Mouse (Mus musculus): ENCODE measurements at regions not wholly inside any gene's neighbourhood (a gene's known extent, or its start where the extent isn't known, plus 50 kb on each side); places are given as distances from the start of the nearest gene placed in this dataset.

DNA sequence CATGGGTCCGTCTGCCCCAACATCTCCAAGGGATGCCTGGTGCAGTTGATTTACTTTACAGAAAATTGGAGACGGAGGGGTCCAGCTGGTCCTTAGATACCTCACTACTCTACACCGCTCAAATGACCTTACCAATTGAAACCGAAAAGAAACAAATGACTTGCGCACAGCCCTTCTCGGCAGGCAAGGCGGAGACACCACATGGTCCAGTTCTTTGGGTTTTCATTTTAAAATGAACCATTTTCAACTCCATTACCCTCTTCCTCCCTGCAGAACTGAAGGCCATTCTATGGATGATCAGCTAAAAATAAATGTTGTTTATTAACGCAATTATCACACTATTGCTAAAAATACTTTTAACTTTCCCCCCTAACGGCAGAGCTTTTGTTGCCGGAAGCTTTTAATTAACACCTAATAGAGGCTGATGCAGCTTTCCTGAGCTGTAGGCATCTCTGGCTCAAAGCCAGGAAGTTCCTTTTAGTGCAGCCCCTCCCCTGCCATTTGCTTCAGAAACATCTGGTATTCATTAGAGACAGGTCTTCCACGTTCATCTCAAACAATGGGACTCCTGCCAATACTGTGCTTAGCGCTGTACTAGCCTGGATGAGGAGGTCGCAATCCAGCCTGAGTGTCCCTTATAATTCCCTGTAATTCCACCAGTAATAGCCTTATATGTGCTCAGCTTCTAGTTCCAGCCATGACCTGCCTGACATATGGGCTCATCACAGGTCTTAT, 247.5 kb downstream of the Drd1 start:
- in situ Hi-C loops (cut with MboI; ENCODE audit: low sequenced_read_pairs) = no loop called here

DNA sequence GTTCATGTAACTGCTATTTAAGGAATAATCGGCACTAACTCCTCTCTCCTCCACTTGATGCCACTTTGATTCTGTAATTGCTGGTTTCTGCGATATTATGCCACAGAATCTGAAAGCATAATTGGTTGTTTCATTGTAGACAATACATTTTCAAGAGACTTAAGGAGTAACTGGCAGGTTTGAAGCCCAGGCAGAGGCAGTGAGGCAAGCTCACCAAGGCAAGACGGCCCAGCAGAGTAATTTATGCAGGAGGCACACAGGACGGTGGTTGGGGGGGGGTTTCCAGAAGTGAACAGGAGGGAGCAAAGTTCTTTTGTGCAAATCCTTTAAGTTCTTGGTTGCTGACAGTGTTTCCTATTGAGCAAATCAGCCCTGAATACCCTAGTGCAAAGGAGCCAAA, 249.6 kb downstream of the Drd1 start:
- in situ Hi-C loops (cut with MboI; ENCODE audit: low sequenced_read_pairs) = no loop called here

- in situ Hi-C loops (cut with MboI; ENCODE audit: low sequenced_read_pairs) = no loop called here
Measured at GRCm38 (mm10) chr13:53800978-53801377, 254.5 kb downstream of the Drd1 start.

- in situ Hi-C loops (cut with MboI; ENCODE audit: low sequenced_read_pairs) = loop anchor here (10.0 kb wide), 1 partner anchor 266 kb away; the partner anchor contains the start of gene Drd1
Measured at GRCm38 (mm10) chr13:53788809-53789208, 266.7 kb downstream of the Drd1 start.

GRCm38 (mm10) chr13:53783492-53783891, 272.0 kb downstream of the Drd1 start:
- in situ Hi-C loops (cut with MboI; ENCODE audit: low sequenced_read_pairs) = loop anchor here (10.0 kb wide), 1 partner anchor 271 kb away; the partner anchor contains the start of gene Drd1

DNA sequence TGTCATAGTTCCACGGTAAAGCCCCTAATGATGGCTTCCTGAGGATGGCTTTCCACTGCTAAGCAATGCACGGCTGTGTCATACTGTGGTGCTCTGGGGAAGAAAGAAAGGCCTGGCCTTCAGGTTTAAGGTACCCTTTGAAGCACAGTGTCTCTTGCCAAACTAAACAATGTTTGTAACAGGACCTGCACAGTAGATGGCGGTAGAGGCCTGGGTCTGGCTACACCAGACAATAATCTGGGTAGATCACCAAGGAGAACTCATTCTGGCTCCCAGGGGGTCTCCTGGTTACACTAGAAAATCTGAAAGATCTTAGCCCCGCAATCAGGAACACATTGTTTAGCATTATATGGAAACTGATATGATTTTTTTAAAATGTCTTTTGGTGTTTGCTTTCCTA, 276.4 kb downstream of the Drd1 start:
- in situ Hi-C loops (cut with MboI; ENCODE audit: low sequenced_read_pairs) = no loop called here

DNA sequence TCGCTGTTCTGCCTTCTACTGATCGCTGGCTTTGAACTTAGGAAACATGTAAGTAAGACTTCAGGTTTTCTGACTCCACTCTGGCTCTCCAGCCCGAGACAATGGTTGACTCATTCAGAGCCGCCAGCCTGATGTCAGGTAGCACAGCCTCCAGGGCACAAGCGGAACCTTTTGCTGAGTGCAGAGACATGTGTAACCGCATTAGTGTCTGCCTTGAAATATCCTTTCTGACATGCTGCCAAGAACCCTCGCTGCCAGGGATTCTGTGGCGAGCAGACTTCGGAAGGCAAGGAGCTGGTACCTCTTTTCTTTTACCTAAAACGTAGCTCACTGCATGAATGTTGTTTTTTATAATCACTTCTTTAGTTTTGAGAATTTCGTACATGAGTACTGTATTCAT, 279.1 kb downstream of the Drd1 start:
- in situ Hi-C loops (cut with MboI; ENCODE audit: low sequenced_read_pairs) = no loop called here

DNA sequence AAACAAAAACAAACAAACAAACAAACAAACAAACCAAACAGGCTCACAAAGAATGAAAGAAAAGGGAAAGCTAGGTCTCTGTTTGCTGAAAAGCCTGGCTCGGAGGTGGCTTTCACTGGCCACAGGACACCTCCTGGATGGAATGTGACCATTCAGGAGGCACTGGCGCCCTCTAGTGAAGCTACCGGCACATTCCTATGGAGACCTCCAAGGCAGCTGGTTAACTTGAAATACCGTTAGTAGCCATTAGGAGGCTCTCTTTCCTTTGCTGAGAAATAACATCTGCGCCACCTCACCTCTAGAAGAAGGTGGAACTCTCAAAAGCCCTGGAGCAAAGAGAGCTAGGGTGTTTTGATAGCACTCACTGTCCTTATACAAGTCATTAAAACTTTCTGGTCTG, 279.8 kb downstream of the Drd1 start:
- in situ Hi-C loops (cut with MboI; ENCODE audit: low sequenced_read_pairs) = no loop called here

GRCm38 (mm10) chr13:53764613-53765243, 290.8 kb downstream of the Drd1 start:
- in situ Hi-C loops (cut with MboI; ENCODE audit: low sequenced_read_pairs) = no loop called here

DNA sequence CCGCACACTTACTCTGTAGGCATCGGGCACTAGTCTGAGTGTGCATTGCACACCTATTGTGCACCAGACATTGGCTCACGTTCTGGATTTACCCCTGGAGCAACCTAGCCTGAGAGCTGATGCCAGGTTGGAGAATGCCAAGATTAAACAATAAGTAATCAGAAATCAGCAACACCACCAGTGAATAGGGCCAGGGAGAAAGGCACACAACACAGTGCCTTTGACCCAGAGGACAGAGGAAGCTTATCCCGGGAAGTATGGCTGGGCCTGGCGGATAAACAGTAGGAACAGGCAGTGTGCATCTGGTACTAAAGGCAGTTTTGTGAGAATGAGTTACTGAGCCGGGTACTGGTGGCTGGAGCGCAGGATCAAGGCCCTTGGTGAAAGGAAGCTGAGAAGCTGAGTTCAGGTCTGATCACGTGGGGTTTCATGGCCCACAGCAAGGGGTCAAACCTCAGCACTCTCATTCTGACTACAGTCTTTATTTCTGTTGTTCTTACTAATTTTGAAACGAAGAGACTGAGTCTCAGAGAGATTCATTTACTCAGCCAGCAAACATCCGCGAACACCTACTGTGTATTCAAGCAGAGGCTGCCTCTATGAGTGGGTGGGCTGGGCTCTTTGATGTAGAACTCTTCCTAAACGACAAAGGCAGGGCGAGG, 284.8 kb upstream of the Msx2 start:
- in situ Hi-C loops (cut with MboI; ENCODE audit: low sequenced_read_pairs) = no loop called here

GRCm38 (mm10) chr13:53756970-53757530, 284.2 kb upstream of the Msx2 start:
- in situ Hi-C loops (cut with MboI; ENCODE audit: low sequenced_read_pairs) = no loop called here

- in situ Hi-C loops (cut with MboI; ENCODE audit: low sequenced_read_pairs) = no loop called here
Measured at GRCm38 (mm10) chr13:53755046-53755615, 282.3 kb upstream of the Msx2 start.

DNA sequence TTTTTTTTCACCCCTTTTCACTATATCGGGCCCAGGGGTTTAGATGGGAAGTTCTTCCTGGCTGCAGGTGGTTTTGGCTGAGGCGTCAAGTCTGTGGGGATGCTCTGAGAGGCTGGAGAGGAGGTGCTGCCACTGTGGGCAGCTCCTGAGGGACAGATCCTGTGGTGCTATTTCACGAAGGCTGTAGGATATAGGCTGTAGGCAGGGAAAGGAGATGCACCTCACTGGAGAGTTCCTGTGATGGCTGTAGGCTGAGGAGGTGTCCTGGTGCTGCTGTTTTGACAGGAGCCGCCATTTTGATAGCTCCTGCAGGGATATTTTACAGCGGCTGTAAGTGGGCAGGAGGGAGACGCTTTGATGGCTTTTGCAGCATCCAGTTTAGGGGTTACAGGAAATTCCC, 280.2 kb upstream of the Msx2 start:
- in situ Hi-C loops (cut with MboI; ENCODE audit: low sequenced_read_pairs) = no loop called here

DNA sequence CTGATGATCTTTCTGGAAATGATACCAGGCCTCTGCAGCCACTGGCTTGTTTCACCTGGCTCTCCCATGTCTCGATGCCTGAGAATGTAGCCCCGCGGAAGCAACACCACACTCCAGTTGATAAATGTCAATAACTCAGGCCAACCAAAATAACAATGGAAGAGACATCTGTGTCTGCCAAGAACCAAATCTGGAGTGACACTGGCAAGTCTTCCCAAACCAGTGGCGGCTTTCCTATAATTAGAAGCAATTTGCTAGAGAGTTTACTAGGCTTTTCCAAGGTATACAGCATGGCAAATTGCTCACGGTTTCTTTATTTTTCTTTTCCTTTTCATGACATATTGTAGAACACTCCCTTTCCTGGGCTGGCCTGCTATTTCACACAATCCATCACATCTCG, 268.1 kb upstream of the Msx2 start:
- in situ Hi-C loops (cut with MboI; ENCODE audit: low sequenced_read_pairs) = no loop called here

GRCm38 (mm10) chr13:53739127-53739526, 266.3 kb upstream of the Msx2 start:
- in situ Hi-C loops (cut with MboI; ENCODE audit: low sequenced_read_pairs) = no loop called here

- in situ Hi-C loops (cut with MboI; ENCODE audit: low sequenced_read_pairs) = no loop called here
Measured at GRCm38 (mm10) chr13:53734944-53735343, 262.1 kb upstream of the Msx2 start.

GRCm38 (mm10) chr13:53730259-53730902, 257.5 kb upstream of the Msx2 start:
- in situ Hi-C loops (cut with MboI; ENCODE audit: low sequenced_read_pairs) = no loop called here

DNA sequence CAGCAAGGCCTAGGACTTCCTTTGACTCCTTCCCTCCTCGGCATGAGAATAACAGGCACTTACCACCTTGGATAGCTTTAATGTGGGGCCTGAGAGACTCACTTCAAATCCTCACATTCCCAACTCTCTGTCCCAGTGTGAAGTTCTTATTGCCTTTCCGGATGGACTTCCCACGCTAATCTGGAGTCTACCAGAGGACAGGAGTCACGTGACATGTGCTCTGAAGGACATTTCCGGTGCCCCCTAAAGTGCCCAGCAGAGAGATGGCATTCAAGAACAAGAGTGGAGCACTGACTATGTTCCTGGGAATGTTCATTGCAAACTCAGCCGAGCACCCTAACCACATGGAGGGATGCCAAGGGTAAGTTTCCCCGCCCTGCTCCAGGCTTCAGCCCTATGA, 257.0 kb upstream of the Msx2 start:
- in situ Hi-C loops (cut with MboI; ENCODE audit: low sequenced_read_pairs) = no loop called here

GRCm38 (mm10) chr13:53726031-53726430, 253.2 kb upstream of the Msx2 start:
- in situ Hi-C loops (cut with MboI; ENCODE audit: low sequenced_read_pairs) = no loop called here

DNA sequence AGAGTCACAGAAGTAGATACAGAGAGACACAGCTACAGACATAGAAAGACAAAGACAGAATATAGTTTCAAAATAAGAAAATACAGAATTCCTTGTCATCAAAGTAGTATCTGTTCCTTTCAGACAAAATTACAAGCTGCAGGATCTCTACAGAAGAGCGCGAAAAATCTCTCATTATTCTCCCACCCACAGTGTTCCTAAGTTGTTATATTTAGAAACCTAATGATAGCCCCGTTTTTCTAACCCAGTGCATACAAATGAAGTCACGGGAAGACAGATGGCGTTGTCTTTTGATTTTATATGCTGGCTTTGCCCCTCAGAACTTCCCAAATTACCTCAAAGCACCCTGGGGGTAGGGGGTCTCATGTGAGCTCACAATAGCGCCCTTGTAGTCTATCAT, 250.0 kb upstream of the Msx2 start:
- in situ Hi-C loops (cut with MboI; ENCODE audit: low sequenced_read_pairs) = no loop called here

DNA sequence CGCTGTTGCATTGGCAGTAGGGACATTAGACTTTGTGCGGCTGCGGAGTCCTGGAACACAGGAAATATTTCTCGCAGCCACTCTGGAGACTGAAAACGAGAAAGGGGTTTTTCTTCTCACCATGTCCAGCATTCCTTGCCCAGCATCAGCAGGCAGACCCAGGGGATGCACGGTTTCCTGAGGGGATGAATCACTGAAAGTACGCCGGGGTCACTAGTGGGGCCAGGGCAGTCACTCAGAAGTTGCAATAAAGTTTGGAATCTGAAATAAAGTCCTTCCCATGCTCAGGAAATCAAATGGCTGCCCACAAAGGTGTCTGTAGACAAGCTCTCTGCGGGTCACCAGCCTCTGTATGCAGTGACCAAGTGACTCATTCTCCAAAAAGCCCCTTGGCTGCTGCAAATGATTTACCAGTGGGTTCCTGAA, 248.2 kb upstream of the Msx2 start:
- in situ Hi-C loops (cut with MboI; ENCODE audit: low sequenced_read_pairs) = no loop called here

Data from CH12F3 (cell line).